Mouse (Mus musculus): ENCODE data around the gene Fzd4. TPM values are rescaled to one million over a fixed set of nuclear protein-coding genes. Genes with fewer than 3 reads are reported as not detected.

The Fzd4 gene
- total and polyA plus RNA-seq, 3 experiments = 0.11 TPM; not detected in 2

DNA sequence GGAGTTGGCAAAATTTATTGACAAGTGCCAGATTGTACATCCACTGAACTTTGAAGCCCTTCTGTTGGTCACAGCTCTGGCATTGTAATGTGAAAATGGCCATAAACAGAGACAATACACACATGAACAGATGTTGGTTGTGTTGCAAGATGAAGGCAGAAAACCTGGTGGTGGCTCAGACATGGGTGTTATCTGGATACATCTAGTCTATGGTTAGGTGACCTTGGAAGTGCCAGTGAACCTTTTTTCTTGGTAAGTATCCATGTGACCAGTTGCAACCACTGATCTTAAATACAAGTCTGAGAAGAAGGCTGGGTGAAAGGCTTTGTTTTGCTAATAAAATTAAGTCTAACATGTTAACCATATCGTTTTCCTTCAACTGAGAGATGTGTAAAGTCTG is 34.1 kb upstream of the Fzd4 start:
- H3K9me3 ChIP-seq (replicated peaks) = no peaks in the 10 kb centered on the region
- H3K4me1 ChIP-seq (ENCODE audit: insufficient read depth, low read depth, low read length) = no peaks in the 10 kb centered on the region
- peaks cover 17% of the 10 kb centered on the region for H3K27me3 ChIP-seq (ENCODE audit: insufficient read depth, low read length)
- no peak for ATAC-seq (ENCODE audit: extremely low read depth, insufficient number of reproducible peaks, low FRiP score, poor library complexity, severe bottlenecking)
- TF ChIP-seq POLR2AphosphoS5 (IDR thresholded peaks at IDR 0.05; ENCODE audit: insufficient replicate concordance, low read depth, low read length) = no peak
- no peak for TF ChIP-seq GATA1 (IDR thresholded peaks at IDR 0.05; ENCODE audit: borderline replicate concordance, low read length)
- no peak for TF ChIP-seq GATA2 (IDR thresholded peaks at IDR 0.05; ENCODE audit: borderline replicate concordance, low read depth, low read length)
- TF ChIP-seq CTCF (IDR thresholded peaks at IDR 0.05; ENCODE audit: low read depth, low read length) = no peak
- TF ChIP-seq TAL1 (conservative IDR thresholded peaks at IDR 0.05; ENCODE audit: low read depth, low read length) = no peak
- DNase-seq (ENCODE audit: low spot score) = no peak
- H3K36me3 ChIP-seq (replicated peaks) = no peaks in the 10 kb centered on the region
- H3K4me3 ChIP-seq (ENCODE audit: low read depth, low read length) = no peak overlapping the region

DNA sequence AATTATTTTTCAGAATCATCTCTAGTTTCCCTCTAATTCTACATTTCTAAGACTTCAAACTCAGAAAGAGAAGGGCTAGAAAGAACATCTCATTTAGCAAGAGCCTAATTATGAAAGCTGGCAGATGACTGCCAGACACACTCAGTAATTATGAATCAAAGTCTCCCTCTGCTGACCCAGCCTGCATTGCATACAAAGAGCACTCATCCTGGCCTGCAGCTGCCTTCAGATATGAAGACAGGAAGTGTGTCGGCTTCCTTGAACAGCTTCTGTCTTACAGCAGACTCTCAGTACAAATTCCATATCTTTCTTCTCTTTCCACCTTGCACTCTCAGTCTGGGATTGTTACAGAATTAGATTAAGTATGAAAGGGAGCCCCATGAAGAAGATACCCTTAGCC is 33.2 kb upstream of the Fzd4 start:
- no peaks in the 10 kb centered on the region for H3K4me1 ChIP-seq (ENCODE audit: insufficient read depth, low read depth, low read length)
- ATAC-seq (ENCODE audit: extremely low read depth, insufficient number of reproducible peaks, low FRiP score, poor library complexity, severe bottlenecking) (no peak), DNase-seq (ENCODE audit: low spot score) (no peak)
- H3K36me3 ChIP-seq (replicated peaks) = no peaks in the 10 kb centered on the region
- no peaks in the 10 kb centered on the region for H3K9me3 ChIP-seq (replicated peaks)
- peaks cover 13% of the 10 kb centered on the region for H3K27me3 ChIP-seq (ENCODE audit: insufficient read depth, low read length)
- H3K4me3 ChIP-seq (ENCODE audit: low read depth, low read length) = no peak overlapping the region
- no peak for TF ChIP-seq GATA1 (IDR thresholded peaks at IDR 0.05; ENCODE audit: borderline replicate concordance, low read length)
- no peak for TF ChIP-seq GATA2 (IDR thresholded peaks at IDR 0.05; ENCODE audit: borderline replicate concordance, low read depth, low read length)
- TF ChIP-seq TAL1 (conservative IDR thresholded peaks at IDR 0.05; ENCODE audit: low read depth, low read length) = no peak
- no peak for TF ChIP-seq CTCF (IDR thresholded peaks at IDR 0.05; ENCODE audit: low read depth, low read length)
- no peak for TF ChIP-seq POLR2AphosphoS5 (IDR thresholded peaks at IDR 0.05; ENCODE audit: insufficient replicate concordance, low read depth, low read length)

DNA sequence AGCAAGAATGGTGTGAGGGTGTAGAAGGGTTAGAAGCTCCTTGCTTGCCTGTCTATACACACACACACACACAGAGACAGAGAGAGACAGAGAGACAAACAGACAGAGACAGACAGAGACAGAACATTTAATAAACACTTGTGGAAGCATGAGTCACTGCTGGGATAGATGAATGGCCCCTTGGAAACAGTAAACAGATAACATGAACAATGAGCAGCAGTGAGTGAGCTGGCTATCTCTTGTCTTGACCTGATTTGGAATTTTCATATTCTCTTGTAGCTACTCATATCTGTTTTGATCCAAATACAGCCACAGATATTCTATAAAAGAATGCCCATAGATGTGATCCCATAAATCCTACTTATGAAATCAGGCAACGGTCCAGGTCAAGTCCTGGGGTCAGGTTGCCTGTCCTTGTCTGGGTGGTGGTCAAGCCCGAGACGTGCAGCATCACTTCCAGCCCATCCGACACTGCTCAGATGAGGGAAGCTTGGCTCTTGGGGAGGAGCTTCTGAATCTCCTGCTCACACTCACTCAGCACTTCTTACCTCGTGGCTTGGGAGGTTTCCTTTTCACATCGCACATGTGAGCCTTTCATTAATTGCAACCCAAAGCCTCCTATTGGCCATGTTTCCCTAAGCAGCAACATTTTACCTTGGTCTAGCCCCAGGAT is 32.4 kb upstream of the Fzd4 start:
- DNase-seq (ENCODE audit: low spot score) (no peak), ATAC-seq (ENCODE audit: extremely low read depth, insufficient number of reproducible peaks, low FRiP score, poor library complexity, severe bottlenecking) (no peak)
- H3K4me3 ChIP-seq (ENCODE audit: low read depth, low read length) = no peak overlapping the region
- peaks cover 10% of the 10 kb centered on the region for H3K27me3 ChIP-seq (ENCODE audit: insufficient read depth, low read length)
- no peaks in the 10 kb centered on the region for H3K9me3 ChIP-seq (replicated peaks)
- no peaks in the 10 kb centered on the region for H3K36me3 ChIP-seq (replicated peaks)
- no peaks in the 10 kb centered on the region for H3K4me1 ChIP-seq (ENCODE audit: insufficient read depth, low read depth, low read length)
- TF ChIP-seq POLR2AphosphoS5 (IDR thresholded peaks at IDR 0.05; ENCODE audit: insufficient replicate concordance, low read depth, low read length) (no peak), TAL1 (conservative IDR thresholded peaks at IDR 0.05; ENCODE audit: low read depth, low read length) (no peak), CTCF (IDR thresholded peaks at IDR 0.05; ENCODE audit: low read depth, low read length) (no peak), GATA1 (IDR thresholded peaks at IDR 0.05; ENCODE audit: borderline replicate concordance, low read length) (no peak), GATA2 (IDR thresholded peaks at IDR 0.05; ENCODE audit: borderline replicate concordance, low read depth, low read length) (no peak)

DNA sequence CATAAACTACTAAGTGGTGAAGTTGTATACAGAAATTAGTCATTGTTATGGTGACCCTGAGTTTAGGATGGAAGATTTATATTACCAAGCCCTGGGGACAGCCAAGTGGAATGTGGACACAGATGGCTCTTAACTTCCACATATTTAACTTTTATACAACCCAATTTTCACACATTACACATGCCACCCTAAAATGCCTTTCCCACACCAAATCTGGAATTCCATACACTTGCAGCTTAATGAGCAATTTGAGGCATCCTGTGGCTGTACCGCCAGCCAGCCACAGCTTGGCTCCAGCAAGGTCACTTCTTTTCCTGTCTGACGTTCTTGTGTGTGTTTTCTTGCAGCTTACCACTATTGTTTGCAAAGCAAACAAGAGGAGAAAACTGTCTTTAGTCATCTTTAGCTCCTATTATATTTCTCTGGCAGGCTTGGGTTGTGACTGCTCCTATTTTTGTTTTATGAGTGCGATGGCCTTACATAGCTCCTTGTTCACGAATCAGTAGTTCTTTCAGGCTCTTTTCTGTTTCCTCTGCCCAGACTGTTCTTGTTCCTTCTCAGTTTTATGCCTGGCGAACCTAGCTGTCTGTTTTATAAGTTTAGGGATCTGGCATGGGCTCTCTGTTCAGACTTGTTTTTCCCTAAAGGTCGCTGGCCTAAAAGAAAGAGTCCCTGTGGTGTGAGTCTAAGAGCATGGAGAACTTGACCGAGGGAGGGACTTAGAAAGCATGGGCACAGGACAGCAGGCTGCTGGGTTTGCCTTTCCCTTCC is 23.0 kb upstream of the Fzd4 start:
- no peaks in the 10 kb centered on the region for H3K4me1 ChIP-seq (ENCODE audit: insufficient read depth, low read depth, low read length)
- no peak overlapping the region for H3K4me3 ChIP-seq (ENCODE audit: low read depth, low read length)
- no peak for ATAC-seq (ENCODE audit: extremely low read depth, insufficient number of reproducible peaks, low FRiP score, poor library complexity, severe bottlenecking)
- no peaks in the 10 kb centered on the region for H3K36me3 ChIP-seq (replicated peaks)
- H3K9me3 ChIP-seq (replicated peaks) = no peaks in the 10 kb centered on the region
- H3K27me3 ChIP-seq (ENCODE audit: insufficient read depth, low read length) = no peaks in the 10 kb centered on the region
- no peak for TF ChIP-seq TAL1 (conservative IDR thresholded peaks at IDR 0.05; ENCODE audit: low read depth, low read length)
- TF ChIP-seq GATA2 (IDR thresholded peaks at IDR 0.05; ENCODE audit: borderline replicate concordance, low read depth, low read length) = no peak
- TF ChIP-seq CTCF (IDR thresholded peaks at IDR 0.05; ENCODE audit: low read depth, low read length) = no peak
- no peak for TF ChIP-seq POLR2AphosphoS5 (IDR thresholded peaks at IDR 0.05; ENCODE audit: insufficient replicate concordance, low read depth, low read length)
- TF ChIP-seq GATA1 (IDR thresholded peaks at IDR 0.05; ENCODE audit: borderline replicate concordance, low read length) = no peak
- DNase-seq (ENCODE audit: low spot score) = no peak

DNA sequence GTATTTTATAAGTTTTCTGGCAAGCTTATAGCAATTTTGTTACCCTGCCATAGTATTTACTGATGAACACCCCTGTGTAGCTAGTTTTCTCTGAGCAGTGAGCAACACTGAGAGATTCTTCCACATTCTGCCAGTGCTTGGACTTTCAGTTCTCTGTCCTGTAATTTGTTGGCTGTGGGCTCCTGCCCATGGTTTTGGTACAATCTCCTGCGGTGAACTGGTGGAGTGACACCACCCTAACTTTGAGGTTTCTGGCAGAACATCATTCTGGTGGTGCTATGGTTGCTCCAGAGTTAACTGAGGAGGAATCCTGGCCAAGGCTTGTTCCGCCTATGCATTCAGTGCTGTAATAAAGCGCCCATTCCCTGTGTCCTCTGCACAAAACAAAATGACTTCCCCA is 21.3 kb upstream of the Fzd4 start:
- no peak for TF ChIP-seq GATA2 (IDR thresholded peaks at IDR 0.05; ENCODE audit: borderline replicate concordance, low read depth, low read length)
- no peak for TF ChIP-seq GATA1 (IDR thresholded peaks at IDR 0.05; ENCODE audit: borderline replicate concordance, low read length)
- no peak for TF ChIP-seq POLR2AphosphoS5 (IDR thresholded peaks at IDR 0.05; ENCODE audit: insufficient replicate concordance, low read depth, low read length)
- TF ChIP-seq CTCF (IDR thresholded peaks at IDR 0.05; ENCODE audit: low read depth, low read length) = no peak
- no peak for TF ChIP-seq TAL1 (conservative IDR thresholded peaks at IDR 0.05; ENCODE audit: low read depth, low read length)
- DNase-seq (ENCODE audit: low spot score) (no peak), ATAC-seq (ENCODE audit: extremely low read depth, insufficient number of reproducible peaks, low FRiP score, poor library complexity, severe bottlenecking) (no peak)
- no peak overlapping the region for H3K4me3 ChIP-seq (ENCODE audit: low read depth, low read length)
- H3K9me3 ChIP-seq (replicated peaks) = no peaks in the 10 kb centered on the region
- no peaks in the 10 kb centered on the region for H3K4me1 ChIP-seq (ENCODE audit: insufficient read depth, low read depth, low read length)
- H3K27me3 ChIP-seq (ENCODE audit: insufficient read depth, low read length) = no peaks in the 10 kb centered on the region; the same call in 1 of the 2 replicates
- no peaks in the 10 kb centered on the region for H3K36me3 ChIP-seq (replicated peaks)

DNA sequence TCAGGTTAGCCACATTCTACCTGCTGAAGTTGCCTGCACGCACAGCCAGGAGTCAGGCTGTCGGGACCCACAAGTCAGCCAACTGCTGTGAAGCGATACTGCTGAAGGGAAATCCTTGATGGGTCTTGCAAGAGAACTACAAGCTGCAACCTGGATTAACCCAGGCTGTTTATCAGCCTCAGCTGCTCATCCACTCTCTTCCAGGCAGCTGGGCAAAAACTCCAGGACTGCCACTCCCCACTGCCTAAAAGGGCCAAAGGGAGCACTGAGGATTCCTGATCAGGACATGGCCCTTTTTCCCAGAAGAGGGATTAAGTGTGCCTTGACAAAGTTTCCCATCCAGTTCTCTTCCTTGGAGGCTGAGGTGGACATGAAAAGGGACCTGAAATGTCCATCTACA is 15.2 kb upstream of the Fzd4 start:
- peaks cover 2% of the 10 kb centered on the region for H3K27me3 ChIP-seq (ENCODE audit: insufficient read depth, low read length)
- TF ChIP-seq CTCF (IDR thresholded peaks at IDR 0.05; ENCODE audit: low read depth, low read length) (no peak), TAL1 (conservative IDR thresholded peaks at IDR 0.05; ENCODE audit: low read depth, low read length) (no peak), GATA2 (IDR thresholded peaks at IDR 0.05; ENCODE audit: borderline replicate concordance, low read depth, low read length) (no peak), GATA1 (IDR thresholded peaks at IDR 0.05; ENCODE audit: borderline replicate concordance, low read length) (no peak), POLR2AphosphoS5 (IDR thresholded peaks at IDR 0.05; ENCODE audit: insufficient replicate concordance, low read depth, low read length) (no peak)
- no peak for ATAC-seq (ENCODE audit: extremely low read depth, insufficient number of reproducible peaks, low FRiP score, poor library complexity, severe bottlenecking)
- H3K9me3 ChIP-seq (replicated peaks) = no peaks in the 10 kb centered on the region
- H3K36me3 ChIP-seq (replicated peaks) = no peaks in the 10 kb centered on the region
- DNase-seq (ENCODE audit: low spot score) = no peak
- H3K4me3 ChIP-seq (ENCODE audit: low read depth, low read length) = no peak overlapping the region
- H3K4me1 ChIP-seq (ENCODE audit: insufficient read depth, low read depth, low read length) = no peaks in the 10 kb centered on the region

Data from G1E (cell line).